Mouse (Mus musculus): ENCODE data around the gene Fbln2. TPM values are rescaled to one million over a fixed set of nuclear protein-coding genes. Genes with fewer than 3 reads are reported as not detected.

The Fbln2 gene
- polyA plus RNA-seq, 1 experiment from 2014 or later: 9.1 TPM

DNA sequence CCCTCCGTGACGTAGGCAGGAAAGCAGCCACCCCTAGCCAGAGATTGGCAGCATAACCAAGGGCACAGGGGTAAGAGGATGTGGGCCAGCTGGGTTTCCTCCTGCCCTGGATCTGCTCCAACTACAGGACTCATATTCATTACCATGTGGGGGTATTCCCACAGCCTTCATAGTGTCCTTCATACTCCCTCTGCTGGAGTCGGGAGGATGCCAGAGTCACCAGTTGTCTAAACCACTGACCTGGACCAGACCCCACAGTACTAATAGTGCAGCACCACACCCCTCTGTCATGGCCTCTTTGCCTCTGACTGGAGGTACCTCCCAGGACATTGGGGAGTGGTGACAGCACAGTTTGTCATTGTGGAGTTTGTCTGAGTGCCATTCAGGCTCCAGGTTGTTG lies 38.0 kb upstream of the Fbln2 start:
- 74% methylated on average over 3 of the region's 3 CpGs for WGBS
- H3K9ac ChIP-seq (replicated peaks; ENCODE audit: low read depth, low read length): no peak overlapping the region

DNA sequence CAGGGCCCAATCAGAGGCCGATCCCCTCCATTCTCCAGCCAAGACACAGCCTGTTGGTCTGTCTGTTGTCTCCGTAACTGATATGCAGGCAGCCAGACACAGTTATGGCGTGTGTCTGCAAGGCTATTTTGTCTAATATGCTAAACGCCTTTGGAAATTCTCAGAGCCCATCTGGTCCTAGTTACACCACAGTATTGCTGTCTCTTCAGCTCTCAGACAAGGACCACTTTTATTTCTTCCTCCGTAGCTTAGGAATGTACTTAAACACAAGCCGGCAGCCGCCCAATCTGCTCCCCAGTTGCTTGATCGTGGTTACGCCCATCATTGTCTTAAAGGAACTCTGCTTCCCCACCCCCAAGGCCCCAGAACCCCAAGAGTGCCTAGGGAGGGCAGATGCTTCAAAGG lies 31.5 kb upstream of the Fbln2 start:
- ATAC-seq (ENCODE audit: low read depth): 0 out of 2 replicates have a peak, but pooled peaks have one; percentile 34
- Histone ChIP-seq H3K27ac (ENCODE audit: low read depth, low read length) (no peak overlapping the region), H3K9me3 (ENCODE audit: control insufficient read depth, low read length) (no peaks in the 10 kb centered on the region), H3K4me1 (ENCODE audit: control insufficient read depth, insufficient read depth, low read length) (no peaks in the 10 kb centered on the region), H3K9ac (replicated peaks; ENCODE audit: low read depth, low read length) (no peak overlapping the region), H3K4me2 (ENCODE audit: low read depth, low read length) (no peak overlapping the region), H3K27me3 (ENCODE audit: control insufficient read depth, insufficient read depth, low read length) (no peaks in the 10 kb centered on the region), H3K36me3 (ENCODE audit: control insufficient read depth, insufficient read depth, low read length) (no peaks in the 10 kb centered on the region), H3K4me3 (ENCODE audit: low read depth, low read length) (no peak overlapping the region)
- WGBS: 46% methylated on average over 9 of the region's 9 CpGs

More for the DNA sequence above, 38.0 kb upstream of the Fbln2 start:
- H3K4me1 ChIP-seq (ENCODE audit: control insufficient read depth, insufficient read depth, low read length): no peaks in the 10 kb centered on the region
- no peak overlapping the region for H3K4me2 ChIP-seq (ENCODE audit: low read depth, low read length)
- H3K27me3 ChIP-seq (ENCODE audit: control insufficient read depth, insufficient read depth, low read length): no peaks in the 10 kb centered on the region
- H3K27ac ChIP-seq (ENCODE audit: low read depth, low read length): no peak overlapping the region
- ATAC-seq (ENCODE audit: low read depth): no peak
- peaks cover 19% of the 10 kb centered on the region for H3K36me3 ChIP-seq (ENCODE audit: control insufficient read depth, insufficient read depth, low read length)
- H3K9me3 ChIP-seq (ENCODE audit: control insufficient read depth, low read length): no peaks in the 10 kb centered on the region
- H3K4me3 ChIP-seq (ENCODE audit: low read depth, low read length): no peak overlapping the region

- H3K4me3 ChIP-seq (ENCODE audit: low read depth, low read length): no peak overlapping the region
- WGBS: 83% methylated on average over 2 of the region's 2 CpGs
- no peak overlapping the region for H3K9ac ChIP-seq (replicated peaks; ENCODE audit: low read depth, low read length)
- no peak for ATAC-seq (ENCODE audit: low read depth)
- H3K27me3 ChIP-seq (ENCODE audit: control insufficient read depth, insufficient read depth, low read length): no peaks in the 10 kb centered on the region
- H3K4me1 ChIP-seq (ENCODE audit: control insufficient read depth, insufficient read depth, low read length): no peaks in the 10 kb centered on the region
- H3K27ac ChIP-seq (ENCODE audit: low read depth, low read length): no peak overlapping the region
- H3K36me3 ChIP-seq (ENCODE audit: control insufficient read depth, insufficient read depth, low read length): no peaks in the 10 kb centered on the region
- H3K4me2 ChIP-seq (ENCODE audit: low read depth, low read length): no peak overlapping the region
- no peaks in the 10 kb centered on the region for H3K9me3 ChIP-seq (ENCODE audit: control insufficient read depth, low read length)
These were observed 30.9 kb upstream of the Fbln2 start for GRCm38 (mm10) chr6:91181320-91181719.

DNA sequence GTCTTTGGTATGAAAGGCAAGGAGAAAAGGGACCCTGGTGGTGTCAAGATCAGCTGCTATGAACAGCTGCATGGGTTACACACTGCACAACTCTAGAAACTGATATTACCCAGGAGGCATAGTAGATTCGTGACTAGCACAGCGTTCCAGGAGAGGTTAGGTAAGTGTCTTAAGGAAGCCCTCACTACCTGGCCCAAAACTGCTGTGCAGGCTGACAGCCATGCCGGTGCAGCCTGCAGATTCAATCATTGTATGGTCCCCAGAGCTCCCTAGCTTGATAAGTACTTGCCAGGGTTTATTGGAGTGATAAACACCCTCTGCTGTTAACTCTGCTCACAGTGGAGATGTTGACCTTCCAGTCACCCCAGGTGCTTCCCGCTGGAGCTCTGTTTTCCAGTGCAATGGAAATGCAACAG lies 30.2 kb upstream of the Fbln2 start:
- Histone ChIP-seq H3K4me1 (ENCODE audit: control insufficient read depth, insufficient read depth, low read length) (no peaks in the 10 kb centered on the region), H3K9ac (replicated peaks; ENCODE audit: low read depth, low read length) (no peak overlapping the region), H3K27me3 (ENCODE audit: control insufficient read depth, insufficient read depth, low read length) (no peaks in the 10 kb centered on the region), H3K36me3 (ENCODE audit: control insufficient read depth, insufficient read depth, low read length) (no peaks in the 10 kb centered on the region), H3K27ac (ENCODE audit: low read depth, low read length) (no peak overlapping the region), H3K4me3 (ENCODE audit: low read depth, low read length) (no peak overlapping the region), H3K9me3 (ENCODE audit: control insufficient read depth, low read length) (no peaks in the 10 kb centered on the region), H3K4me2 (ENCODE audit: low read depth, low read length) (no peak overlapping the region)
- WGBS: 60% methylated on average over 4 of the region's 4 CpGs
- ATAC-seq (ENCODE audit: low read depth): no peak

DNA sequence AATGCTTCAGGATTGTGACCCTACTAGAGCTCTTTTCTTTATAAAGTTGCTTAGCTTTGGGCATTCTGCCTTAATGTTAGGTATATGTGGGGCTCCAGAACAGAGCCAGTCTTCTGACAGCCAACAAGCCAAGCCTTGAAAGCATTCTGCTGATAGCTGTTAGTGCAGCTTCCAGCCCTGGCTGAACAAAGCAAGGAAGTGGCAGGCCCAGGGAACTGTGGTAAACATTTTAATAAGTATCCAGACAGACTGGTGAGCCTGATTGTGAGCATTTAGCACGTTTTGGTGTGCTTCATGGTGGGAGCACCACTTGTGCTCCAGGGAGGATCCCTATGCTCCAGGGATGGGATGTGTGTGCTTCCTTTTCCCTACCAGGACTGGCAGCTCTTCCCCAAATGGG lies 29.2 kb upstream of the Fbln2 start:
- Histone ChIP-seq H3K4me3 (ENCODE audit: low read depth, low read length) (no peak overlapping the region), H3K36me3 (ENCODE audit: control insufficient read depth, insufficient read depth, low read length) (no peaks in the 10 kb centered on the region), H3K9ac (replicated peaks; ENCODE audit: low read depth, low read length) (no peak overlapping the region), H3K4me2 (ENCODE audit: low read depth, low read length) (no peak overlapping the region), H3K9me3 (ENCODE audit: control insufficient read depth, low read length) (no peaks in the 10 kb centered on the region), H3K27me3 (ENCODE audit: control insufficient read depth, insufficient read depth, low read length) (no peaks in the 10 kb centered on the region), H3K4me1 (ENCODE audit: control insufficient read depth, insufficient read depth, low read length) (no peaks in the 10 kb centered on the region), H3K27ac (ENCODE audit: low read depth, low read length) (no peak overlapping the region)
- WGBS: 50% methylated on average over 1 of the region's 1 CpGs
- ATAC-seq (ENCODE audit: low read depth): no peak

DNA sequence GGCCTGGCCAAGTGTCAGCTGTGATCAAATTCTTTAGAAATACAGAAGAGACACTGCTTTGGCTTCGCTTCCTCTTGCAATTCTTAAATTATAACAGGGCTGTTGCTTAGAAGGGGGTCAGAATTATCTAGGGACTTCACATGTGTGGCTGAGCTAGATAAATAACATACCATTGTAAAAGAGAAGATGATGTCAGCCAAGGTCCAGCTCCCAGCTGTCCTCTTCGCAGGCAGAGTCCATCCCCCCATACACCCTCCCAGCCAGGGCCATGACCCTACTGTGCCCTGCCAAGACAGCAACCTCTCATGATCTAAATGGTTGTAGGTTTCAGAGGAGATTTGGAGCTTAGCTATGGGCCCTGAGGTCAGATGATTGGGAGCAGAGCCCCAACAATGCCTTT lies 28.3 kb upstream of the Fbln2 start:
- no peak overlapping the region for H3K27ac ChIP-seq (ENCODE audit: low read depth, low read length)
- WGBS: 66% methylated on average over 2 of the region's 2 CpGs
- ATAC-seq (ENCODE audit: low read depth): no peak

GRCm38 (mm10) chr6:91184776-91185175 lies 27.5 kb upstream of the Fbln2 start:
- Histone ChIP-seq H3K9me3 (ENCODE audit: control insufficient read depth, low read length) (no peaks in the 10 kb centered on the region), H3K4me2 (ENCODE audit: low read depth, low read length) (no peak overlapping the region), H3K4me1 (ENCODE audit: control insufficient read depth, insufficient read depth, low read length) (no peaks in the 10 kb centered on the region), H3K27ac (ENCODE audit: low read depth, low read length) (no peak overlapping the region), H3K36me3 (ENCODE audit: control insufficient read depth, insufficient read depth, low read length) (no peaks in the 10 kb centered on the region), H3K9ac (replicated peaks; ENCODE audit: low read depth, low read length) (no peak overlapping the region), H3K27me3 (ENCODE audit: control insufficient read depth, insufficient read depth, low read length) (no peaks in the 10 kb centered on the region), H3K4me3 (ENCODE audit: low read depth, low read length) (no peak overlapping the region)
- 69% methylated on average over 3 of the region's 3 CpGs for WGBS
- ATAC-seq (ENCODE audit: low read depth): no peak

More for the DNA sequence above, 28.3 kb upstream of the Fbln2 start:
- Histone ChIP-seq H3K4me1 (ENCODE audit: control insufficient read depth, insufficient read depth, low read length) (no peaks in the 10 kb centered on the region), H3K27me3 (ENCODE audit: control insufficient read depth, insufficient read depth, low read length) (no peaks in the 10 kb centered on the region), H3K9me3 (ENCODE audit: control insufficient read depth, low read length) (no peaks in the 10 kb centered on the region), H3K36me3 (ENCODE audit: control insufficient read depth, insufficient read depth, low read length) (no peaks in the 10 kb centered on the region), H3K4me2 (ENCODE audit: low read depth, low read length) (no peak overlapping the region), H3K4me3 (ENCODE audit: low read depth, low read length) (no peak overlapping the region), H3K9ac (replicated peaks; ENCODE audit: low read depth, low read length) (no peak overlapping the region)

DNA sequence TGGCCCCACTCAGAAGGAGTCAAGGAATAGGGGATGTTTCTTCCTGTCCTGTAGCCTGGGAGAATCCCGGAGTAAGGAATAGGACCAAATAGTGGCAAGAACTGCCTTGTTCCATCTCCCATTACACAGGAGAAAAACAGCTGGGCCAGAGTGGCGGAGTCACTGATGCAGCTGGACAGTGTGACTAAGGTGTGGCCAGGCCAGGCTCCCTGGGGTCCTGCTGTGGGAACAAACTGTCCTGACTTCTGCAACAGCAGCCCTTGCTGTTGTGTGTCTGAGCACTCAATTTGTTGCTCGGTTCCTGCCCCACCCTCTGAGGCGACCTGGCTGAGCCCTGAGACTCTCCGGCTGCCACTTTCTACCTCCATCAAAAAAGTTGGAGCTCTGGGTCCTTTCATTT lies 26.8 kb upstream of the Fbln2 start:
- H3K9me3 ChIP-seq (ENCODE audit: control insufficient read depth, low read length): no peaks in the 10 kb centered on the region
- no peaks in the 10 kb centered on the region for H3K27me3 ChIP-seq (ENCODE audit: control insufficient read depth, insufficient read depth, low read length)
- no peak overlapping the region for H3K9ac ChIP-seq (replicated peaks; ENCODE audit: low read depth, low read length)
- no peaks in the 10 kb centered on the region for H3K36me3 ChIP-seq (ENCODE audit: control insufficient read depth, insufficient read depth, low read length)
- no peak overlapping the region for H3K4me3 ChIP-seq (ENCODE audit: low read depth, low read length)
- H3K27ac ChIP-seq (ENCODE audit: low read depth, low read length): no peak overlapping the region
- no peak for ATAC-seq (ENCODE audit: low read depth)
- H3K4me2 ChIP-seq (ENCODE audit: low read depth, low read length): no peak overlapping the region
- H3K4me1 ChIP-seq (ENCODE audit: control insufficient read depth, insufficient read depth, low read length): no peaks in the 10 kb centered on the region
- 86% methylated on average over 5 of the region's 5 CpGs for WGBS

DNA sequence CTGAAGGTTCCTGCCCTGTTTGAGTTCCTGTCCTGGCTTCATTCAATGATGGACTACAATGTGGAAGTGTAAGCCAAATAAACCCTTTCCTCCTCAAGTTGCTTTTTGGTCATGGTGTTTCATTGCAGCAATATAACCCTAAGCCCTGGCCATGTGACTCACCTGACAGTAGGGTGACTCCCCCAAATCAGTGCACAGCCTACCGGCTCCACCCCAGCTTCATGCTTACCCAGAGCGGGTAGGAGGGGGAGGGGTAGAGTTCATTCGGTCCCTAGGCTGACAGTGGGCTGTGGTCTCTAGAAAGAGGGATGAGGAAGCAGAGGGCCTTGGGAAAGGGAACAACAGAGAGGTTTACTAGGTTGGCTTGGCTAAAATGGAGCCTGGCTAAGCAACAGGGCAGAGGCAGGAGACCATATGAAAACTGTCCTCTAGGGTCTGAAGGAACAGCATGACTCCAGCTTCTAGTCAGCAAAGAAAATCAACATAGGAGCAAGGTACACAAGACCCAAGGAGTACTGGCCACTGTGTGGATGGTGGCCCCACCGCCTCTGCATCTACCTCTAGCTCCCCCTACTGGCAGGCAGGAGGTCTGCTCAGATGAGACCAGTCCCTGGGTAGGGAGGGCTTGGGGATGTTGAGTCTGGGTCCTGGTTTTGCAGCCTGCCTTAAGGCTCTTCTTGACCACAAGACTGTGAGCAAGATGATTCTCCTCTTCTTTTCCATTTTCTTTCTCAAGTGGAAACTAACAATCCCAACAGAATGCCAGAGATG lies 25.9 kb upstream of the Fbln2 start:
- no peak overlapping the region for H3K27ac ChIP-seq (ENCODE audit: low read depth, low read length)
- H3K36me3 ChIP-seq (ENCODE audit: control insufficient read depth, insufficient read depth, low read length): no peaks in the 10 kb centered on the region
- H3K4me2 ChIP-seq (ENCODE audit: low read depth, low read length): no peak overlapping the region
- no peak for ATAC-seq (ENCODE audit: low read depth)
- H3K9me3 ChIP-seq (ENCODE audit: control insufficient read depth, low read length): no peaks in the 10 kb centered on the region
- no peak overlapping the region for H3K9ac ChIP-seq (replicated peaks; ENCODE audit: low read depth, low read length)
- no peaks in the 10 kb centered on the region for H3K27me3 ChIP-seq (ENCODE audit: control insufficient read depth, insufficient read depth, low read length)
- H3K4me1 ChIP-seq (ENCODE audit: control insufficient read depth, insufficient read depth, low read length): no peaks in the 10 kb centered on the region
- H3K4me3 ChIP-seq (ENCODE audit: low read depth, low read length): no peak overlapping the region
- 66% methylated on average over 4 of the region's 4 CpGs for WGBS

All from neural tube, embryonic 14.5 days (tissue).